Mouse (Mus musculus) embryonic facial prominence, embryonic 10.5 days (tissue): ENCODE data around the gene Pccb. TPM values are rescaled to one million over a fixed set of nuclear protein-coding genes. Genes with fewer than 3 reads are reported as not detected.

Experiments used
- DNase-seq: peaks from one replicate; pipeline ENCODE4 v3.0.0-alpha.2; 2017; ENCODE audit warnings: low spot score
- H3K27ac ChIP-seq: fragments of 300-500 bp; sonication (generic); replicated peaks from 2 replicates; pipeline ENCODE4 v1.5.1; 2016; ENCODE audit warnings: mild to moderate bottlenecking
- H3K27me3 ChIP-seq: fragments of 300-500 bp; sonication (generic); replicated peaks from 2 replicates; pipeline ENCODE4 v1.6.1; 2016; ENCODE audit warnings: low read depth, mild to moderate bottlenecking; ENCODE audit not compliant: poor library complexity, severe bottlenecking
- H3K36me3 ChIP-seq: fragments of 300-500 bp; sonication (generic); replicated peaks from 2 replicates; pipeline ENCODE4 v1.6.1; 2016; ENCODE audit warnings: mild to moderate bottlenecking, moderate library complexity
- H3K4me1 ChIP-seq: fragments of 300-500 bp; sonication (generic); 2 replicates; pipeline ENCODE4 v1.6.1; 2016
- H3K4me3 ChIP-seq: fragments of 300-500 bp; sonication (generic); 2 replicates; pipeline ENCODE4 v1.5.1; 2016; ENCODE audit warnings: mild to moderate bottlenecking, moderate library complexity
- H3K9me3 ChIP-seq: fragments of 300-500 bp; sonication (generic); 2 replicates; pipeline ENCODE4 v1.6.1; 2016; ENCODE audit warnings: mild to moderate bottlenecking
- WGBS: fragments of 180-500 bp; shearing (Covaris S2); methylation state at CpG from one replicate; pipeline ENCODE4 v1.1.7; 2016; 5-methylcytosine and 5-hydroxymethylcytosine counted together
- polyA plus RNA-seq: library from polyadenylated mRNA; unstranded; fragments of >200 nt; fragmentation: Nextera tagmentation; extraction: Ambion mirVana; gene quantifications from 2 replicates; pipeline ENCODE4 v1.2.1, GENCODE M21; 2016

The Pccb gene
- polyA plus RNA-seq, 1 experiment from 2014 or later = 14.4 TPM

DNA sequence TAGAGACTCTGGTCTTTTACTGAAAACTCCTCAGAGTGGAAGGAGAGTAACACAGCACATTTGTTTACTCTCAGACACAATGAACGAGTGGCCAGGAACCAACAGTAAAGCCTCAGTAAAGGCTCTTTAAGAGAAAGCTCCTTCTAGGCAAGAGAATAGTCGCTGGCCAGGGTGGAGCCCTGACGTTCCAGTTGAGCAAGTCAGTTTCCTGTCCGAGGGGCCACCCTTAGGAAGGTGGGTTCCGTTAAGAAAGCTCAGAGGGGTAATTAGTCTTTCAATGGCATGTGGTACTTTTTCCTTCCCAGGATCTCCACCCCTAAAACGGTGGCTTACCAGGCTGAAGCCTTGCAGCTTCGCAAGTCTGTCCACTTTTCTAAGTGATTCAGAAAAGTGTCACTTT is 2.7 kb upstream of the Pccb start:
- WGBS = 50% methylated on average over 7 of the region's 7 CpGs

DNA sequence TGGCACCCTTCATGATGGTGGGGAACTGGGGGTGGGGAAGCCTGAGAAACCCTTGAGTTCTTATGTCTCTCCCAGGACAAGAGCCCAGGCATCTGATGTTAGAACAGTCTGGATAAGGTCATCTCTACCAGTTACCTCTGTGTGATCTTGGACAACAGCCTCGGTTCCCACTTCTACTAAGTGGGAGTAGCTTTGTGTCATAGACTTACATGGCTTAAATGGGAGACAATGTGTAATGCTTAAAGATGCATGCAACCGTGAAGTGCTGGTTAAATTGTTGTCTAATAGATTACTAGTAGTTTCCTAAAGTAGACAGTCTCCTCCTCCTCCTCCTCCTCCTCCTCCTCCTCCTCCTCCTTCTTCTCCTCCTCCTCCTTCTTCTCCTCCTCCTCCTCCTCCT is 2.2 kb upstream of the Pccb start:
- 90% methylated on average over 2 of the region's 2 CpGs for WGBS
- peaks cover 12% of the 10 kb centered on the region for H3K4me1 ChIP-seq
- no peak overlapping the region for H3K27ac ChIP-seq
- H3K9me3 ChIP-seq = no peaks in the 10 kb centered on the region
- no peak for DNase-seq
- no peaks in the 10 kb centered on the region for H3K27me3 ChIP-seq
- H3K36me3 ChIP-seq = 0 out of 2 replicates have a peak, but pooled peaks cover under 1% of the 10 kb centered on the region
- H3K4me3 ChIP-seq = no peak overlapping the region

More for the DNA sequence above, 2.7 kb upstream of the Pccb start:
- Histone ChIP-seq H3K9me3 (no peaks in the 10 kb centered on the region), H3K27ac (no peak overlapping the region), H3K36me3 (no peaks in the 10 kb centered on the region), H3K27me3 (no peaks in the 10 kb centered on the region), H3K4me3 (no peak overlapping the region), H3K4me1 (peaks cover 12% of the 10 kb centered on the region)
- DNase-seq = no peak

DNA sequence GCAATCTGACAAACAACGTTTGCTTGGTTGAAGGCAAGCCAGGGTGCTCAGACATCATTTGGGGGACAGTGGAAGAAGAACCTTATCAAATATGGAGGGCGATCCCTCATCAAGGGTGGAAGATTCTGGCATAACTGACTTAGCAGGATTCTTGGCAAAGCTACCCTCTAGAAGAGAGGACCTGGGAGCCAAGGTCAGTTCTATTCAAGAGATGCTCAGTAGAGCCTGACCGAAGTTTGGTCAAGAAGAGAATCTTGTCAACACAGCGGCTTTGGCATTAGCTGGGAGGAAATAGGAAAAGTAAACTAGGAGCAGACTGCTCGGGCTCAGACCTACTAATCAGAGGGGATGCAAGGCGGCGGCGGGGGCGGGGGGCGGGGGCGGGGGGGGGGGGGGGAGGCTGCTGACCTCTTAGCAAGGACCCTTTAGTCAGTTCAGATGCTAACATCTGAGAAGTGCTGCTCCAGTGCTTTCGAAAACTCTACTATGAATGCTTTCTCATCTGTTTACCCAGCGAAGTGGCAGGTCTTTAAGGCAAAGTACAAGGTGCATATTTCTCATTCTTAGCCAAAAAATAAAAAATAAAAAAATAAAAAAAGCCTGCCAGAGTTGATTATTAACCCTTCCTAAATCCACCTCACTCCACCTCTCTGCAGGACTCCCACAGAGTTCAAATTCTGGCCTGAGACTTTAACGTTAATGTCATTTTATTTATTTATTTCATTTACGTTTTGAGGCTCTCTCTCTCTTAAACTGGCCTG is 1.3 kb upstream of the Pccb start:
- Histone ChIP-seq H3K27me3 (no peaks in the 10 kb centered on the region), H3K4me1 (peaks cover 12% of the 10 kb centered on the region), H3K4me3 (no peak overlapping the region), H3K27ac (no peak overlapping the region), H3K36me3 (0 out of 2 replicates have a peak, but pooled peaks cover 6% of the 10 kb centered on the region), H3K9me3 (no peaks in the 10 kb centered on the region)
- DNase-seq = no peak
- 84% methylated on average over 15 of the region's 15 CpGs for WGBS

DNA sequence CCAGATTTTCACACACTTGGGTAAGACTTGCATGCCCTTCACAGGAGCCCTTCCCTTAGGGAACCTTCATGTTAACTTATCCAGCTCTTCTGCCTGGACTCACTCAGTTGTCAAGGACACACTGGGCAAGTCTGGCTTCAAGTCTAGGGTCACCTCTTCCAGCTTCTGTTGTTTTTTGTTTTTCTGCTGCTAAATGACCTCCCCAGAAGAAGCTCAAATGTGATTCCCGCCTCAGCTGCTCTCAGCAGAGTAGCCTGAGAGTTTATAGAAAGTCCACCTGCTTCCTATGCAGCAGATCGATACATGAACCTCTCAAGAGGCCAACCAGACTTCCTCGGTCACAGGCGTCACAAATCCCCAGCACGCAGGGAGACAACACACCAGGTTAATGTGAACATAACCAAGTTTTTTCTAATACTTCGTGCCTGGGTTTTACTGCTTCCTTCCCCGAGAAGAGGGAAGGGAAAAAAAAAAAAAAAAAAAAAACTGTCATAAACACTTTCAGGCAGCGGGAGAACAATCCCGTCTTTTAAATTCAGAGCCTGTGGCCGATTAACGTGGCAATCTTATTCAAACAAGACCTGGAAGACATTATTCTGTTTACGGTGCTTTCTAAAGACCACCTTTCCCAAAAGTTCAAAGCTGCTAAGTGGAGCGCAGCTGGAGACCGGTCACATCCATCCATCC is 794 bp downstream of the Pccb start:
- Histone ChIP-seq H3K9me3 (no peaks in the 10 kb centered on the region), H3K4me1 (peaks cover 12% of the 10 kb centered on the region), H3K27me3 (no peaks in the 10 kb centered on the region), H3K27ac (peak overlapping the region; percentile 96), H3K36me3 (peaks cover 10% of the 10 kb centered on the region), H3K4me3 (peak overlapping the region; percentile 72)
- 8% methylated on average over 14 of the region's 14 CpGs for WGBS
- peak; percentile 16 for DNase-seq

DNA sequence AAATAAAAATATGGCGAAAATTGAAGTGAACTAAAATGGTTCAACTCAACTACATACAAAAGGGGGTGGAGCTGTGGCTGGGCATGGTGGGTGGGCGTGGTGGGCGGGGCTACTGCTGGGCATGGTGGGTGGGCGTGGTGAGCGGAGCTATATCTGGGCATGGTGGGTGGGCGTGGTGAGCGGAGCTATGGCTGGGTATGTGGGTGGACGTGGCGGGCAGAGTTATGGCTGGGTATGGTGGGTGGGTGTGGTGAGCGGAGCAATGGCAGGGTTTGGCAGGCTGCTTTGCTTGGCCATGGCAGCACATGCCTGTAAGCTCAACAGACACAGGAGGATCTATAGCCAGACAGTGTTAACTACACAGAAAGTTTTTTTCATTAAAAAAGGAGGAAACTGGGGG is 15.9 kb downstream of the Pccb start:
- DNase-seq = no peak
- 96% methylated on average over 10 of the region's 10 CpGs for WGBS
- peaks cover 40% of the 10 kb centered on the region for H3K36me3 ChIP-seq
- no peak overlapping the region for H3K27ac ChIP-seq
- no peak overlapping the region for H3K4me3 ChIP-seq
- no peaks in the 10 kb centered on the region for H3K27me3 ChIP-seq
- no peaks in the 10 kb centered on the region for H3K9me3 ChIP-seq
- 0 out of 2 replicates have a peak, but pooled peaks cover 3% of the 10 kb centered on the region for H3K4me1 ChIP-seq

DNA sequence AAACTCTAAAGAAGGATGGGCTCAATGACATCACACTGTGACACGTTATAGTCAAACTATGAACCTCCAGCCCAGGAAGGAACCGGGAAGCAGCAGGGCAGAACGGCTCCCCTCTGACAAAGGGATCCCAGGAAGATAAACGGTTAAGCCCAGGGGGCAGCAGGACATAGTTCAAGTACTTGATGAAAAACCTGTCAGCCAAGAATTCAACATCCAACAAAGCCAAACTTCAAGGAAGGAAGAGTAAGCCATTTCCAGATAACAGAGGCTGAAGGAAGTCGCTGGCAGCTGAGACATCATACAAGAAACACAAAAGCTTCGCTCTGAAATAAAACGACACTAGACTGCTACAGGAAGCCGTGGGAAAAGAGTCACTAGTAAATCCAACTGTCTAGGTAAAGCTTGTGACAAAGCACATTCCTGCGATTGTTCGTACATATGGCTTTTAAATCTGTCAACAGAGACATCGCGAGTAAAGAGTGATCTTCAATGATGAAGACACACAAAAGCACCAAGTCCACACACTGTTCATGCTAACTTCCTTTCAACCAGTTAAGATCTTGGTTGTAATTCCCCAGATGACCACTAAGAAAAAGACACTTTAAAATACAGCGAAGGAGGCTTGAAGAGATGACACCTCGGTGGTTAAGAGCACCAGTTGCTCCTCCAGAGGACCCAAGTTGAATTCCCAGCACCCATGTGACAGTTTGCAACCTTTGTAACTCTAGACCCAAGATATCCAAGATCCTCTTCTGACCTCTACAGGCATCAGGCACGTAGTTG is 16.8 kb downstream of the Pccb start:
- H3K27me3 ChIP-seq = no peaks in the 10 kb centered on the region
- H3K9me3 ChIP-seq = no peaks in the 10 kb centered on the region
- no peak for DNase-seq

DNA sequence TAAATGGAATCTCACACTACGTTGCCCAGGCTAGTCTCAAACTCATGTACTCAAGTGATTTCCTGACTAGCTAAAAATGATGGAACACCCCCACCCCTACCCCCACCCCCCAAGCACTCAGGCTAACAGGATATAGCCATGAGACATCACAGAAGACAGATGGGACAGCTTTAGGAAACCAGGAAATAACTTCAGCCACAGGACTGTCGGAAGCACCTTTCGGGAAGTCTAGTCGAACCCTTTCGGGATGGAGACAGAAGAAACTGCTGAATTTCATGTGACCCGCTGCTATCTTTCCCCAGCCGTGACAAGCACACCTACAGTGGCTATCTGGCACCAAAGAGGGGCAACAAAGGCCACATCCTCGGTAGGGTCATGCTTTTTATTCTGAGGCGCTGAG is 19.4 kb downstream of the Pccb start:
- Histone ChIP-seq H3K9me3 (no peaks in the 10 kb centered on the region), H3K27me3 (no peaks in the 10 kb centered on the region), H3K4me1 (0 out of 2 replicates have a peak, but pooled peaks cover 3% of the 10 kb centered on the region), H3K36me3 (peaks cover 20% of the 10 kb centered on the region), H3K27ac (no peak overlapping the region), H3K4me3 (no peak overlapping the region)
- 93% methylated on average over 9 of the region's 9 CpGs for WGBS
- DNase-seq = no peak

More for the DNA sequence above, 16.8 kb downstream of the Pccb start:
- H3K27ac ChIP-seq = no peak overlapping the region
- H3K4me1 ChIP-seq = 0 out of 2 replicates have a peak, but pooled peaks cover 3% of the 10 kb centered on the region
- peaks cover 32% of the 10 kb centered on the region for H3K36me3 ChIP-seq
- WGBS = 81% methylated on average over 15 of the region's 15 CpGs
- H3K4me3 ChIP-seq = no peak overlapping the region

DNA sequence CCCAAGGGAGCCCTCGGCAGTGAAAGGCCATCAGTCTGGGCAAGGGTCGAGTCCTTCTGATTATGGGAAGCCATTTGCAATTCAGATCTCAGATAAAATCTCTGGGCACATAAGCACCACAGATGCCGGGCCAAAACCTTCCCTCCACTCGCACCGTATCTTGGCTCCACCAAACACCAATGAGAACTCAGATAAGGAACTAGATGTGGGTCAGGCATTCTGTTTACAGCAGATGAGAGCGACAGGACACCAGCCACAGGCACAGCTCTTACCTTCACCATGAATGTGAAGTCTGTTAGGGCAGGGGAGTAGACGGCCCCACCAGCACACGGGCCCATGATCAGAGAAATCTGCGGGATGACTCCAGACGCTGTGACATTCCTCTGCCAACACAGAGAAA is 22.3 kb downstream of the Pccb start:
- WGBS = 78% methylated on average over 10 of the region's 10 CpGs
- DNase-seq = no peak
- H3K36me3 ChIP-seq = peaks cover 22% of the 10 kb centered on the region
- no peaks in the 10 kb centered on the region for H3K4me1 ChIP-seq
- no peaks in the 10 kb centered on the region for H3K9me3 ChIP-seq
- H3K4me3 ChIP-seq = no peak overlapping the region
- no peaks in the 10 kb centered on the region for H3K27me3 ChIP-seq
- H3K27ac ChIP-seq = no peak overlapping the region

DNA sequence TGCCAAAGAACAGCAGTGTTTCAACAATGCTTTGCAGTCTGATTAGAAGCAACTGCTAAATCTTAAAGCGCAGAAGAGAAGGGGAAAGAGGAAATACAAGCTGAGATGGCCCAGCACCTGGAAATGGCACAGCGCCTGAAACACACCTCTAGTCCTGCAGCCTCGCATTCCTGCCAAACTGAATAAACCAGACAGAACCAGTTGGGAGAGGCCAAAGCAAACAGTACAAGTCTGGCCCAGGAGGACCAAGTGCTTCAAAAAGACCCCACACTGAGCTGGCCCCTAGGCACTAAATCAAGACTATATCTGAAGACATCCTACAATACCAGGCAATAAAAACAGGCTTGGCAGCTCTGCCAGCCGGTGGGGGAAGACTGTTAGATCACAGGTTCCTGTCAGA is 28.8 kb downstream of the Pccb start:
- Histone ChIP-seq H3K36me3 (peaks cover 18% of the 10 kb centered on the region), H3K27ac (no peak overlapping the region), H3K4me1 (no peaks in the 10 kb centered on the region), H3K27me3 (no peaks in the 10 kb centered on the region), H3K4me3 (no peak overlapping the region), H3K9me3 (peaks cover 11% of the 10 kb centered on the region; the same call in 1 of the 2 replicates)
- 85% methylated on average over 4 of the region's 4 CpGs for WGBS
- no peak for DNase-seq

DNA sequence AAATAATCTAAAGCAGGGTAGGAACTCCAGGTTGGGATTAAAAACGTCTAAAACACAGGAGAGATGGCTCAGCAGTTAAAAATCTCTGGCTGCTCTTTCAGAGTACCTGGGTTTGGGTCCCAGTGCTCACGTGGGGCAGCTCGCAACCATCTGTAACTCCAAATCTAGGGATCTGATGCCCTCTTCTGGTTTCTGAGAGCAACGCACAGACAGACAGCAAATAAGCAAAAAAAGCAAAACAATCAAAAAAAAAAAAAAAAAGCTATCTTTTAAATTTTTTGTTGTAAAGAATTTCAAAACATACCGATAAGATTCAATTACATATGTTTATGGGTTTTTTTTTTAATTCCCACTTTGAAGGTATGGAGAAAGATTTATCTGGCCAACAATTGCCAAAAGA is 31.4 kb downstream of the Pccb start:
- 86% methylated on average over 5 of the region's 5 CpGs for WGBS
- Histone ChIP-seq H3K27me3 (no peaks in the 10 kb centered on the region), H3K4me3 (no peak overlapping the region), H3K4me1 (no peaks in the 10 kb centered on the region), H3K9me3 (peaks cover 11% of the 10 kb centered on the region; the same call in 1 of the 2 replicates), H3K36me3 (peaks cover 20% of the 10 kb centered on the region), H3K27ac (no peak overlapping the region)
- no peak for DNase-seq

DNA sequence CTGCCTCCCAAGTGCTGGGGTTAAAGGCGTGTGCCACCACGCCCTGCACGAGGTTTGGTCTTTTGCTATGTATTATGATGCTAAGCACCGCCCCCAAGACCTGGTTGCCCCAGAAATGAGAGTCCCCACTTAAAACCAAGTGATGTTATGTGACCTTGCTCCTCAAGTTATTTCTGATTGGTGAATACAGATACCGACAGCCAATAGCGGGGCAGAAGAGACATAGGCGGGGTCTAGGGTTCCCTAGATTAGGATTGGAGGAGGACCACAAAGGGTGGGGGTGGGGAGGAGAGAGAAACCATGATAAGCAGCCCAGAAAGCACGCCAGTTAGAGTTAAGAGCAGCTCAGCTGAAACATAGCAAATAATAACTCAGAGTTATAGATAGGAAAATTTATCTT is 31.9 kb downstream of the Pccb start:
- Histone ChIP-seq H3K9me3 (peaks cover 11% of the 10 kb centered on the region; the same call in 1 of the 2 replicates), H3K4me3 (no peak overlapping the region), H3K27ac (no peak overlapping the region), H3K27me3 (no peaks in the 10 kb centered on the region), H3K36me3 (peaks cover 24% of the 10 kb centered on the region), H3K4me1 (no peaks in the 10 kb centered on the region)
- WGBS = 94% methylated on average over 8 of the region's 8 CpGs
- no peak for DNase-seq

DNA sequence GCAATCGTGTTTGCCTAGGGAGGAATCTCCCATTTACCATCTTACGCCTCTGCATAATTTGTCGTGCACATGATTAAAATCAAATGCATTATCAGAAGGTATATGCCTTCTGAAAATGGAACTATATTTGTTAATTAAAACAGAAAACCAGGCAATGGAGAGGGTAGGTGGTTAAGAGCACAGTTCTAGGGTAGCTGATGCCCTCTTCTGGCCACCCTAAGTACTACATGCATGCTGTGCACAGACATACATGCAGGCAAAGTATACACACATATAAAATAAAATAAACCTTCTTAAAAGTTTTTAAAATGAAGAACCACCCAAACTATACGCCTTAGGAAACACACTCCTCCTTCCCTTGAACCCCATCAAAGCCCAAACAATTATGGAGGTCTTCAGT is 32.6 kb downstream of the Pccb start:
- Histone ChIP-seq H3K4me3 (no peak overlapping the region), H3K4me1 (no peaks in the 10 kb centered on the region), H3K9me3 (peaks cover 11% of the 10 kb centered on the region; the same call in 1 of the 2 replicates), H3K27ac (no peak overlapping the region), H3K27me3 (no peaks in the 10 kb centered on the region), H3K36me3 (peaks cover 24% of the 10 kb centered on the region)
- 90% methylated on average over 4 of the region's 4 CpGs for WGBS
- no peak for DNase-seq
